Mouse (Mus musculus) liver, postnatal 0 days (tissue): Measurements from ENCODE around the gene Rnf212.

ENCODE experiments used
- CTCF ChIP-seq: sonication (generic); IDR thresholded peaks from 2 replicates; pipeline ENCODE4 v1.5.1; 2016; ENCODE audit warnings: antibody characterized with exemption, low read depth
- EP300 ChIP-seq: IDR thresholded peaks from 2 replicates; pipeline ENCODE4 v1.6.1; 2016; ENCODE audit warnings: antibody characterized with exemption, low read depth, mild to moderate bottlenecking

DNA sequence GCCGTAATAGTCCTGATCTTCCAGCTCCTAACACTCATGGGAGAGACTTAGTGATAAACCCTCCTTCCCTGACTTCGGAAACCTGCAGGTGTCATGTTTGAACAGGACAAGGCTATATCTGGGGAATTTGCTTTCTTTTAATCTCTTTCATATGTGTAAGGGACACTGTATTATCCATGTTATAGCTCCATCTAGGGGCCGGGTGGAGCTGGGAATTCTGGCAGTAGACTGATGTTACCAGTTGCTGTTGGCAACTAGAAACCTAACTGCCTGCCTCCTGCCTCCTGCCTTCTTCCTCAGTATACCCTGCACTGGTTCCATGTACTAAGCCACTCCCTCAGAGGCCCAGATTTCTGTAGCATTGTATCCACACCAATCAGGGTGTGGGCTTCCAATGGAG lies 16.4 kb downstream of the Rnf212 start:
- peak; percentile 47 for TF ChIP-seq CTCF
- no peak for TF ChIP-seq EP300
